Mouse (Mus musculus) midbrain, postnatal 0 days (tissue): ENCODE measurements around the gene Rybp. TPM values are rescaled to one million over a fixed set of nuclear protein-coding genes. Genes with fewer than 3 reads are reported as not detected.

Experiments
- ATAC-seq: fragments of 200-750 bp; cut with Nextera tagmentation; 2 replicates; pipeline ENCODE4 v1.8.0; 2017; ENCODE audit warnings: moderate number of reproducible peaks, mild to moderate bottlenecking, moderate TSS enrichment, moderate library complexity; ENCODE audit not compliant: low FRiP score
- DNase-seq: peaks from one replicate; pipeline ENCODE4 v3.0.0-alpha.2; 2015; ENCODE audit warnings: low spot score
- H3K27ac ChIP-seq: fragments of 300-500 bp; sonication (generic); 2 replicates; pipeline ENCODE4 v1.5.1; 2014; ENCODE audit warnings: low read depth, mild to moderate bottlenecking, low read length, mixed read lengths
- H3K27me3 ChIP-seq: fragments of 300-500 bp; sonication (generic); 2 replicates; pipeline ENCODE4 v1.6.1; 2014; ENCODE audit warnings: low read length, control low read depth, mixed read lengths; ENCODE audit not compliant: insufficient read depth
- H3K36me3 ChIP-seq: fragments of 300-500 bp; sonication (generic); 2 replicates; pipeline ENCODE4 v1.6.1; 2014; ENCODE audit warnings: low read length, control low read depth, mixed read lengths; ENCODE audit not compliant: insufficient read depth
- H3K4me1 ChIP-seq: fragments of 300-500 bp; sonication (generic); 2 replicates; pipeline ENCODE4 v1.6.1; 2014; ENCODE audit warnings: mild to moderate bottlenecking, control low read depth, antibody characterized with exemption, low read length, mixed read lengths; ENCODE audit not compliant: insufficient read depth
- H3K4me2 ChIP-seq: fragments of 300-500 bp; sonication (generic); 2 replicates; pipeline ENCODE4 v1.6.1; 2014; ENCODE audit warnings: low read depth, mild to moderate bottlenecking, low read length, mixed read lengths; ENCODE audit not compliant: poor library complexity, severe bottlenecking
- H3K4me3 ChIP-seq: fragments of 300-500 bp; sonication (generic); 2 replicates; pipeline ENCODE4 v1.5.1; 2014; ENCODE audit warnings: low read depth, mild to moderate bottlenecking, low read length, moderate library complexity
- H3K9ac ChIP-seq: fragments of 300-500 bp; sonication (generic); replicated peaks from 2 replicates; pipeline ENCODE4 v1.6.1; 2014; ENCODE audit warnings: mild to moderate bottlenecking, low read length, moderate library complexity, mixed read lengths; ENCODE audit not compliant: poor library complexity, severe bottlenecking
- H3K9me3 ChIP-seq: fragments of 300-500 bp; sonication (generic); 2 replicates; pipeline ENCODE4 v1.6.1; 2016; ENCODE audit warnings: low read length, control low read depth
- CTCF ChIP-seq: IDR thresholded peaks from 2 replicates; pipeline ENCODE4 v1.5.1; 2016; ENCODE audit warnings: antibody characterized with exemption, mild to moderate bottlenecking
- WGBS: fragments of 180-500 bp; shearing (Covaris S2); extraction: QIAGEN DNeasy Blood & Tissue Kit; methylation state at CpG from one replicate; pipeline ENCODE4 v1.1.7; 2014; 5-methylcytosine and 5-hydroxymethylcytosine counted together
- polyA plus RNA-seq: library from polyadenylated mRNA; unstranded; fragments of >200 nt; fragmentation: Nextera tagmentation; extraction: Ambion mirVana; gene quantifications from 2 replicates; pipeline ENCODE4 v1.2.1, GENCODE M21; 2015
- total RNA-seq: library from RNA; depleted of rRNA; stranded (reverse); fragments of >200 nt; gene quantifications from 2 replicates; pipeline ENCODE4 v1.2.3, GENCODE M21; 2014; rRNA removed

The Rybp gene
- total RNA-seq (36.0 and 42.1 TPM in 2 replicates), polyA plus RNA-seq (20.9 and 29.6 TPM in 2 replicates)

DNA sequence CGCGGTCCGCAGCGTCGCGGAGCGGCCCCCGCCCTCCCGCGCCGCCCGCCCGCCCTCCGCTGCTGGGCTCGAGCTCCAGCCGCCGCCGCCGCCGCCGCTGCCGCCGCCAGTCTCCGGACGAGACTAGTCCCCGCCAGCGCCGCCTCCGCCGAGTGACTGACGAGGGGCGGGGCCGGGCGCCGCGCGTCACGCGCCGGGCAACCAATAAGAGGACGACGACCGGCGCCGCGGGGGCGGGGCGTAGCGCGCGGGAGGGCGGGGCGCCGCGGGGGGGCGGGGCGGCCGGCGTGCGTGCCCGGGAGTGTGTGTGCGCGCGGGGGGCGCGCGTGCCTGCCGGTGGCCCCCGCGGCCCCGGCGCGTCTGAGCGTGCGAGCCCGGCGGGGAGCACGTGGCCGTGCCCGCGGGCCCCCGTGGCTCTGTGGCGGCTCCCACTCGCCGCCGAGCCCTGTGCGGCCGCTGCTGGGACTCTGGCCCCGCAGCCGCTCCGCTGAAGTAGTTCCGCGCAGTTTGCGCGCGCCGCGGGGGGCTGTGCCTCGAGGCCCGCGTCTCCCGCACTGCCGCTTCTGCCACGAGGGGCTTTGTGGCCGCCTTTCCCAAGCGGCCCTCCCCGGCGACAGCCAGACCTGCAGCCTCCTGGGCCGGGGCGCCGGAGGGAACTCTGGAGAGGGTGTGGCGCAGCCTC lies at the start of gene Rybp:
Gene Rybp, minus strand, starts transcription at position 152 of the 682 bp plus-strand sequence.
- Histone ChIP-seq H3K4me1 (peaks cover 3% of the 10 kb centered on the region; the same call in 1 of the 2 replicates), H3K27me3 (no peaks in the 10 kb centered on the region; the same call in 1 of the 2 replicates), H3K4me3 (peak within 1 kb of the TSS; percentile 67), H3K36me3 (no peaks in the 10 kb centered on the region), H3K9me3 (no peaks in the 10 kb centered on the region), H3K9ac (peak within 1 kb of the TSS; percentile 96), H3K27ac (peak within 1 kb of the TSS; percentile 94), H3K4me2 (peak within 1 kb of the TSS; percentile 76)
- DNase-seq, result peak; percentile 96
- 0 out of 2 replicates have a peak, but pooled peaks have one; percentile 8 for TF ChIP-seq CTCF
- WGBS, result 2% methylated on average over 33 of the region's 112 CpGs
- ATAC-seq, result peak; percentile 96

- H3K9me3 ChIP-seq, result no peaks in the 10 kb centered on the region
- no peak for ATAC-seq
- H3K27ac ChIP-seq, result no peak overlapping the region
- peak; percentile 22 for DNase-seq
- H3K4me1 ChIP-seq, result no peaks in the 10 kb centered on the region; the same call in 1 of the 2 replicates
- H3K4me2 ChIP-seq, result no peak overlapping the region
- H3K4me3 ChIP-seq, result no peak overlapping the region
- H3K9ac ChIP-seq, result no peak overlapping the region
- TF ChIP-seq CTCF, result no peak
- 21% methylated on average over 14 of the region's 14 CpGs for WGBS
- H3K36me3 ChIP-seq, result no peaks in the 10 kb centered on the region
- H3K27me3 ChIP-seq, result peaks cover 6% of the 10 kb centered on the region; the same call in 1 of the 2 replicates
Measured at GRCm38 (mm10) chr6:100336591-100337148, 49.4 kb upstream of the Rybp start.

- Histone ChIP-seq H3K9ac (no peak overlapping the region), H3K4me3 (no peak overlapping the region), H3K4me2 (peak overlapping the region; percentile 26; the same call in 1 of the 2 replicates), H3K36me3 (no peaks in the 10 kb centered on the region), H3K27me3 (peaks cover 6% of the 10 kb centered on the region; the same call in 1 of the 2 replicates), H3K4me1 (no peaks in the 10 kb centered on the region; the same call in 1 of the 2 replicates), H3K27ac (no peak overlapping the region), H3K9me3 (no peaks in the 10 kb centered on the region)
- DNase-seq (no peak), ATAC-seq (no peak)
- WGBS, result 10% methylated on average over 18 of the region's 18 CpGs
- no peak for TF ChIP-seq CTCF
Measured at GRCm38 (mm10) chr6:100335506-100336144, 48.3 kb upstream of the Rybp start.

GRCm38 (mm10) chr6:100333745-100334144 lies 46.5 kb upstream of the Rybp start:
- DNase-seq (no peak), ATAC-seq (no peak)
- Histone ChIP-seq H3K36me3 (no peaks in the 10 kb centered on the region), H3K4me2 (no peak overlapping the region), H3K27ac (no peak overlapping the region), H3K4me3 (no peak overlapping the region), H3K9me3 (no peaks in the 10 kb centered on the region), H3K4me1 (no peaks in the 10 kb centered on the region; the same call in 1 of the 2 replicates), H3K9ac (no peak overlapping the region), H3K27me3 (peaks cover 6% of the 10 kb centered on the region; the same call in 1 of the 2 replicates)
- no peak for TF ChIP-seq CTCF
- WGBS, result 89% methylated on average over 7 of the region's 7 CpGs

GRCm38 (mm10) chr6:100332479-100332878 lies 45.2 kb upstream of the Rybp start:
- ATAC-seq (no peak), DNase-seq (no peak)
- WGBS, result 81% methylated on average over 4 of the region's 4 CpGs
- Histone ChIP-seq H3K4me1 (no peaks in the 10 kb centered on the region; the same call in 1 of the 2 replicates), H3K9ac (no peak overlapping the region), H3K9me3 (no peaks in the 10 kb centered on the region), H3K4me3 (no peak overlapping the region), H3K36me3 (no peaks in the 10 kb centered on the region), H3K4me2 (no peak overlapping the region), H3K27me3 (peaks cover 6% of the 10 kb centered on the region; the same call in 1 of the 2 replicates), H3K27ac (no peak overlapping the region)
- no peak for TF ChIP-seq CTCF
